Mouse (Mus musculus): ENCODE measurements at regions not wholly inside any gene's neighbourhood (a gene's known extent, or its start where the extent isn't known, plus 50 kb on each side); places are given as distances from the start of the nearest gene placed in this dataset.

GRCm38 (mm10) chr4:106244826-106245510 is 71.0 kb upstream of the Usp24 start:
- DNase-seq, result no peak

GRCm38 (mm10) chr4:106246695-106247094 is 69.3 kb upstream of the Usp24 start:
- no peak for DNase-seq

GRCm38 (mm10) chr4:106247398-106247797 is 68.6 kb upstream of the Usp24 start:
- no peak for DNase-seq

GRCm38 (mm10) chr4:106248272-106248671 is 67.7 kb upstream of the Usp24 start:
- DNase-seq, result no peak

GRCm38 (mm10) chr4:106249028-106249782 is 66.8 kb upstream of the Usp24 start:
- no peak for DNase-seq

- no peak for DNase-seq
Observed at GRCm38 (mm10) chr4:106250048-106250447, 66.0 kb upstream of the Usp24 start.

- DNase-seq, result no peak
Observed at GRCm38 (mm10) chr4:106251430-106251829, 64.6 kb upstream of the Usp24 start.

GRCm38 (mm10) chr4:106252946-106253345 is 63.1 kb upstream of the Usp24 start:
- no peak for DNase-seq

GRCm38 (mm10) chr4:106254761-106255475 is 61.1 kb upstream of the Usp24 start:
- DNase-seq, result no peak

- DNase-seq, result peak; percentile 17
Observed at GRCm38 (mm10) chr4:106255959-106256609, 59.9 kb upstream of the Usp24 start.

GRCm38 (mm10) chr4:106261404-106261803 is 54.6 kb upstream of the Usp24 start:
- no peak for DNase-seq

- DNase-seq, result no peak
Observed at GRCm38 (mm10) chr4:106261901-106262560, 54.0 kb upstream of the Usp24 start.

- no peak for DNase-seq
Observed at GRCm38 (mm10) chr4:106262751-106263725, 53.0 kb upstream of the Usp24 start.

Measured in lung, postnatal 10 days (tissue).